14 mouse cellular contexts compared by ENCODE assay signal in the genomic region with DNA sequence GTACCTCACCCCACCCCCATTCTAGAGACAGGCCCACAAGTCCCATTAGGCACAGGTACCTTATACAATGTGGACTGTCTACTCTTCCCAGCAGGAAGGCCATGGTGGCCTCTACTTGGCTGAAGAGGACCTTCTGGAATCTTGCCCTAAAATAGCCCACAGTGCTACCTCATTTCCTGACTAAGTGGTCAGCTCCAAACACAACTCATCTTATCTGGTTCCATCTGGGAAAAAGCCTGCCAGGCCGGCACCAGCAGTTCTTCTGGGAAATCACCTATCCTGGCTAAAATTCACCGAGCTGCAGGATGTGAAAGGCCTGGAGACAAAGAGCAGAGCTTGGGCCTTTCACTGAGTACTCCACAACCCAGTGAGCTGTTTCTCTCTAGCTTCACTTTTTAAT.
DNase-seq lines count a peak whose midpoint lies in the region; ATAC-seq and TF ChIP-seq lines count a peak whose summit lies in the region.
"Had no signal": no experiment of that assay in that cellular context is flagged by ENCODE, and none has a peak within 500 bp of the region (broad histone marks: within the 10 kb centered on the region; RNA-seq: fewer than 3 reads in every experiment).

No protein-coding gene starts in this region.

- H3K4me2 ChIP-seq in lung, postnatal 0 days (replicated peaks; ENCODE audit: low read depth, low read length): no peak overlapping the region
- H3K4me2 ChIP-seq in heart, embryonic 15.5 days: no peak overlapping the region
- H3K4me2 ChIP-seq in limb, embryonic 13.5 days (replicated peaks): no peak overlapping the region
- H3K4me2 ChIP-seq: midbrain, embryonic 12.5 days had no signal

- 59% methylated on average over 2 of the region's 2 CpGs for WGBS in heart, adult 2 months
- WGBS in lung, postnatal 0 days: 66% methylated on average over 2 of the region's 2 CpGs
- WGBS in lung, adult 2 months: 50% methylated on average over 2 of the region's 2 CpGs
- 56% methylated on average over 2 of the region's 2 CpGs for WGBS in heart, embryonic 15.5 days
- WGBS in limb, embryonic 13.5 days: 78% methylated on average over 2 of the region's 2 CpGs

- ATAC-seq in lung, postnatal 0 days: no peak
- no peak for ATAC-seq in heart, embryonic 15.5 days (replicated peaks; ENCODE audit: insufficient number of reproducible peaks, insufficient read depth, low FRiP score, low read depth)
- ATAC-seq in limb, embryonic 13.5 days (ENCODE audit: low FRiP score, low read depth): no peak
- no peak for ATAC-seq in erythroblast, adult 5-6 weeks (replicated peaks; ENCODE audit: low FRiP score, poor library complexity, severe bottlenecking)
- ATAC-seq: CD4-positive, CD25-positive, alpha-beta regulatory T cell, adult 4 months had no signal

- no peak overlapping the region for H3K4me3 ChIP-seq in heart, adult 2 months
- H3K4me3 ChIP-seq in lung, postnatal 0 days (ENCODE audit: low read depth, low read length): no peak overlapping the region
- H3K4me3 ChIP-seq in lung, adult 2 months (replicated peaks; ENCODE audit: extremely low read depth, low read depth, low read length): no peak overlapping the region
- H3K4me3 ChIP-seq in heart, embryonic 15.5 days: no peak overlapping the region
- H3K4me3 ChIP-seq in limb, embryonic 13.5 days: no peak overlapping the region
- H3K4me3 ChIP-seq: erythroblast, embryonic 14.5 days; layer of hippocampus, adult 2 months; midbrain, embryonic 12.5 days had no signal

- H3K36me3 ChIP-seq in heart, adult 2 months (ENCODE audit: control insufficient read depth, insufficient read depth, low read length): no peaks in the 10 kb centered on the region
- H3K36me3 ChIP-seq in lung, postnatal 0 days (ENCODE audit: insufficient read depth, low read length): no peaks in the 10 kb centered on the region
- no peaks in the 10 kb centered on the region for H3K36me3 ChIP-seq in heart, embryonic 15.5 days
- no peaks in the 10 kb centered on the region for H3K36me3 ChIP-seq in limb, embryonic 13.5 days
- H3K36me3 ChIP-seq: midbrain, embryonic 12.5 days had no signal

- DNase-seq in heart, adult 2 months: peak in 1 of 2 experiments; percentile 33
- no peak for DNase-seq in heart, postnatal 14 days
- DNase-seq in lung, postnatal 0 days (ENCODE audit: low spot score): no peak
- no peak for DNase-seq in lung, adult 2 months
- no peak for DNase-seq in embryo, embryonic 10.5 days (ENCODE audit: low spot score)
- DNase-seq: adrenal gland, adult 8-10 months; cerebellum, postnatal 36 days had no signal

- TF ChIP-seq EP300 in heart, adult 2 months (IDR thresholded peaks at IDR 0.05; ENCODE audit: insufficient read depth, low read depth, low read length): no peak
- no peak for TF ChIP-seq EP300 in lung, postnatal 0 days (IDR thresholded peaks at IDR 0.05)

- intact Hi-C loops in heart, adult 2 months (cut with DNase I): loop anchor here (1.0 to 5.0 kb wide), 5 partner anchors 27 to 198 kb away; no protein-coding TSS in a partner anchor
- intact Hi-C loops in heart, postnatal 14 days (cut with DNase I): loop anchor here (1.0 to 2.0 kb wide), 2 partner anchors 81 to 86 kb away; no protein-coding TSS in a partner anchor

- no peaks in the 10 kb centered on the region for H3K9me3 ChIP-seq in lung, postnatal 0 days (ENCODE audit: low read length)
- no peaks in the 10 kb centered on the region for H3K9me3 ChIP-seq in heart, embryonic 15.5 days (replicated peaks)
- no peaks in the 10 kb centered on the region for H3K9me3 ChIP-seq in limb, embryonic 13.5 days
- H3K9me3 ChIP-seq: midbrain, embryonic 12.5 days had no signal

- H3K4me1 ChIP-seq in heart, adult 2 months (ENCODE audit: control insufficient read depth, insufficient read depth, low read length): peaks cover 16% of the 10 kb centered on the region
- H3K4me1 ChIP-seq in lung, postnatal 0 days (ENCODE audit: insufficient read depth, low read depth, low read length): 0 out of 2 replicates have a peak, but pooled peaks cover 8% of the 10 kb centered on the region
- H3K4me1 ChIP-seq in lung, adult 2 months (ENCODE audit: control insufficient read depth, insufficient read depth, low read length): peaks cover 9% of the 10 kb centered on the region
- peaks cover 18% of the 10 kb centered on the region for H3K4me1 ChIP-seq in heart, embryonic 15.5 days (replicated peaks)
- H3K4me1 ChIP-seq in limb, embryonic 13.5 days: peaks cover 7% of the 10 kb centered on the region; the same call in 1 of the 2 replicates
- H3K4me1 ChIP-seq: midbrain, embryonic 12.5 days had no signal

- no peak for TF ChIP-seq POLR2A in heart, adult 2 months (IDR thresholded peaks at IDR 0.05; ENCODE audit: insufficient read depth, low read depth, low read length)
- TF ChIP-seq POLR2A in lung, adult 2 months (IDR thresholded peaks at IDR 0.05; ENCODE audit: borderline replicate concordance, extremely low read depth, low read depth, low read length): no peak

- no peak overlapping the region for H3K9ac ChIP-seq in heart, adult 2 months (ENCODE audit: low read depth, low read length)
- no peak overlapping the region for H3K9ac ChIP-seq in lung, postnatal 0 days (replicated peaks; ENCODE audit: low read depth)
- H3K9ac ChIP-seq in heart, embryonic 15.5 days: no peak overlapping the region
- H3K9ac ChIP-seq in limb, embryonic 13.5 days: no peak overlapping the region
- H3K9ac ChIP-seq: midbrain, embryonic 12.5 days had no signal

- no peak for TF ChIP-seq CTCF in heart, adult 2 months (IDR thresholded peaks at IDR 0.05)
- no peak for TF ChIP-seq CTCF in lung, postnatal 0 days (IDR thresholded peaks at IDR 0.05)
- no peak for TF ChIP-seq CTCF in lung, adult 2 months (IDR thresholded peaks at IDR 0.05; ENCODE audit: insufficient read depth, low read length)

- H3K79me2 ChIP-seq in heart, adult 2 months (replicated peaks; ENCODE audit: control insufficient read depth, insufficient read depth, low read length): no peaks in the 10 kb centered on the region

- peak overlapping the region; percentile 83 for H3K27ac ChIP-seq in heart, adult 2 months
- H3K27ac ChIP-seq in lung, postnatal 0 days (ENCODE audit: low read length): peak overlapping the region; percentile 82
- peak overlapping the region; percentile 56 for H3K27ac ChIP-seq in heart, embryonic 15.5 days
- 0 out of 2 replicates have a peak overlapping the region, but pooled peaks have one; percentile 10 for H3K27ac ChIP-seq in limb, embryonic 13.5 days
- H3K27ac ChIP-seq: layer of hippocampus, adult 2 months; midbrain, embryonic 12.5 days had no signal

- H3K27me3 ChIP-seq in heart, adult 2 months (ENCODE audit: control insufficient read depth, insufficient read depth, low read length): no peaks in the 10 kb centered on the region
- no peaks in the 10 kb centered on the region for H3K27me3 ChIP-seq in lung, postnatal 0 days (replicated peaks; ENCODE audit: insufficient read depth, low read length)
- 0 out of 2 replicates have a peak, but pooled peaks cover 1% of the 10 kb centered on the region for H3K27me3 ChIP-seq in heart, embryonic 15.5 days
- H3K27me3 ChIP-seq in limb, embryonic 13.5 days: no peaks in the 10 kb centered on the region

Comparison
In these comparisons a context has a peak if more than half of its experiments do, and no peak if none do; other contexts are left out.
1. H3K27ac ChIP-seq: peak in every context shown above with its lines; median percentile 83 in heart, adult 2 months; 82 in lung, postnatal 0 days; 56 in heart, embryonic 15.5 days; 10 in limb, embryonic 13.5 days.